Mouse (Mus musculus) lung, postnatal 36 days (tissue): Measurements from ENCODE around the gene Ms4a6c.

Experiments
- DNase-seq: peaks from one replicate; pipeline ENCODE4 v3.0.0; 2022; ENCODE audit warnings: mixed read lengths

Ms4a6c gene

GRCm38 (mm10) chr19:11504857-11505256 is 35.7 kb downstream of the Ms4a6c start:
- no peak for DNase-seq

DNA sequence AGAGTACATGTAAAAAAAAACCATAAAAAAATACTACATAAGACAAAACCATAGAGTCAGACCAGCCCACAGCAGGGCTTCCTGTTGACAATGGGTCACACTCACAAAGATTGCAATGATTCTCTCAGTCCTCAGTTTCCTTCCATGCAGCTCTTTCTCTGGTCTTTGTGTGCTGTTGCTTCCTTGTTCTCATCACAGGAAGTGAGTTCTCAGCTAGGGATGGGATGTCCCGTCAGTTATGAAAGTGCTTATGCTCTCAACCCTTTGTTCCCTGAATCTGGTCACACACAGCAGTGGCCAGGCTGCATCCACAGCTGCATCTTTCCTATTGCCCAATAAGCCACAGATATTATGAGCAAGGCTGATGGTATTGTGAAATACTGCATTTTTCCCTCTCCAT is 44.3 kb downstream of the Ms4a6c start:
- peak; percentile 13 for DNase-seq

DNA sequence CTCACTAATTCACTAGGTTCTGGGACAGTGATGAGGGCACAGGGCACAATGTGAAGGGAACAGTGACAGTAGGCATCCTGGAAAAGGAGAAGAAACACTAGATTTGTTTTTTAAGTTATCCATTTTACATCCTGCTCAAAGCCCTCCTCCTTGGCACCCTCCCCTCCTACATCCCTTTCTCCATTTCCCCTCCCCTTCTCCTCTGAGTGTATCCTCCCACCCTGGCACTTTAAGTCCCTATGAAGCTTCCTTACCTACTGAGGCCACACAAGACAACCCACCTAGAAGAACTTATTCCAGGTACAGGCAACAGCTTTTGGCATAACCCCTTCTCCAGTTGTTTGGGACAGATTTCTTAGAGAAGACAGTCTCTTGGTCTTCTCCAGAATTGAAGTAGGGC is 47.1 kb downstream of the Ms4a6c start, which contains the start of gene Ms4a6b:
Gene Ms4a6b, plus strand, starts transcription at position 267 of the 400 bp plus-strand sequence.
- DNase-seq, result no peak

DNA sequence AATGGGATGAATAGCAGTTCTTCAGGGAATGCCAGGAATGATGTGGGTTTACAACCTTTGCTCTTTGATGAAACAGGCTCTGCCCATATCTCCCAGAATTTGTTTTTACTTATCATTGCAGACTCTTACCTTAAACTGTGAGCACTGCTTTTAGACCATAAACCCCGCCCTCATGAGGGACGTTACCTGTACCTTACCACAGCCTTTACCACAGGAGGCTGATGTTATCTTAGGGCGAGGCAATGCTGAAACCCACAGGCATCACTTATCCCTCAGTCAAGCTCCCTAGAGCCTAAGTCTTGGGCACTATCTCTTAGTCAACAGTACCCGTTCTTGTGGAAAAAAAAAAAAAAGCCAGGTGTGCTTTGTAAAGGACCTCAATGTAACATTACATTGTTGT is 47.7 kb downstream of the Ms4a6c start:
- peak; percentile 34 for DNase-seq

DNA sequence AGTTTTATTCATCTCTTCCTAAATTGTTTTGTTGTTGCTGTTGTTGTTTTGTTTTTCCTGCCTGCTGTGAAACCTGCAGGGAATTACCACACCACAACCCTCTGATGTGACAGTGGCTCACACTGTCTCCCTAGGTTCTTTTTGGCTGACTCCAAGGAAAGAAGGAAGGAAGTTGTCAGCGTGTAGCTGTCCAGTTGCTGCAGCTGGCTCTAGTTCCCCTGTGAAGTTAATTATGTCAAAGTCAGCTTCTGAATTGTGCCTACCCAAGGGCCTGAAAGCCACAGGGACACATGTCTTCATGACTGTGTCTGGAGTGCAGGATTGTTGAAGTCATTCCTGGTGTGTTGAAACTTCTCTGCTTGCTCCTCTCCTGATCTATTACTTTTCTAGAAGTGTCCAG is 48.2 kb downstream of the Ms4a6c start:
- DNase-seq, result peak; percentile 21

DNA sequence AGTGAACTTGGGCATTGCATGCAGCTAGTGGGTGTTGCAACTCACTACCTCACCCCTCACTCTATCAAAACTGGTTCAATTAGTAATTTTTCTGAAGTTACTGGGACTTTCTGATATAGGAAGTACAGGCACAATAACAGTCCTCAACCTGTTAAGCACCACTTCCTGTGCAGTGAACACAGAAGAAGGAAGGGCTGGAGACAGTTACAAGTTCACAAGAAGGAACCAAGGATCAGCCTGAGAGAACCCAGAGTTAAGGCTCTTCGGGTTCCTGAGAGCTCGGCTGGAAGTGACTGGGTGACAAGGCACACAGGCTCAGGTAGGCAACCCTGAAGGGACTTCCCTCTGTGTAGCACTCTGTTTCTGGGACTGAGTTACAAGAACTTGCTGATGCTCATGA is 49.2 kb downstream of the Ms4a6c start:
- peak; percentile 11 for DNase-seq

GRCm38 (mm10) chr19:11520146-11520545 is 51.0 kb downstream of the Ms4a6c start:
- DNase-seq, result no peak
